Mouse (Mus musculus): ENCODE measurements at regions not wholly inside any gene's neighbourhood (a gene's known extent, or its start where the extent isn't known, plus 50 kb on each side); places are given as distances from the start of the nearest gene placed in this dataset.

DNA sequence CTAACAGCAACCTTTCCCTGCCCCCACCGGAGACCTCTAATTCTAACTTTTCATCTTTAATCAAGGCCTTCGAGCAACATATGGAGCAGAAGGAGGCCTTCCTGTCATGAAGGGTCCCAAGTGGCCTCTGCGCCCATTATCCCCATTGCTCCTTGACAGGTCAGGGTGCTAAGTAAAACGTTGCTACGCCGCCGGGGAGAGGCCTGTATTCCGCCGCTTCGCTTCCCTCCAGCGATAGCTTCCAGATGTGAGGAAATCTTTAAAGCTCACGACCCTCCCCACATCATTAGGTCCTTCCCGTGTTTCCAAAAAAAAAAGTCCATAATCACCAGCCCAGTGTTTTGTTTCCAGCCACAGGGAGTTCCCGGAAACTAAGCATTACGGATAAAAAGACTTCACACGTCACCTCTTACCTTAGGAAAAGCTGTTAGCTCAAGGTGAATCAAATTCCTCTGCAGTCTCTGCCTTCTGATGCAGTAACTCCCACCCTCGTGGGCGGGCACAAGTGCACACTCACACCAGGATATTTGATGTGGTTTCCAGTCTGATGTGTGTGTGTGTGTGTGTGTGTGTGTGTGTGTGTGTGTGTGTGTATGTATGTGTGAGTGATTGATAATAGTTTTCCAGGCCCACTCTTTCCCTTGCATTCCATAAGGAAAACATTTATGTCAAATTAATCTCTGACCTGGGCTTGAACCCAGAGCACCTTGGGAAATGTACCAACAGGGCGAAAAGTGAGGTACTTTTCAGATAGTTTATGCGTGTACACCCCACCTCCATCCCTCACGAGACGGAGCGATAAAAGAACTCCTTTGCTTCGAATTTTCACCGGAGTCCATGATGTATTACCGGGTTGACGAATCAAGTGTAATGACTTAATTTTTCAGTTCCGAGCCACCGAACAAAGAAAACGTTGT is 107.5 kb downstream of the Gm45692 start:
- no peak for DNase-seq

DNA sequence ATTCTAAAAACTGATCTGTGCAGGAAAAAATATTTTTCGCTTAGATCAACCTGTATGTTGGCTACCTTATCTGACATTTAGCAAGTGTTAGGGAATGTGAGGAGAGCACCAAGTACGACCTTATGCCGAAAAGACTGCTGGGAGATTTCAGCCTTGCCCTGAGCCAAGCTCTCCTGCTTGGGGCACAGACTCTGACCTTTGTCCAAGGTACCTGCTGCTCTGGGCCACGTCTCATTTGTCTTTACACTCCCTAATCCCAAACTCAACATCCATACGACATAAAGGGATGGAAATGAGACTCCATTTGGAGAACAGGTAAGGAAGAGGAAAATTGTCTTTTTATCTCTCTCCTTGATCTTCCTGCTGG is 108.2 kb downstream of the Gm45692 start:
- DNase-seq: no peak

DNA sequence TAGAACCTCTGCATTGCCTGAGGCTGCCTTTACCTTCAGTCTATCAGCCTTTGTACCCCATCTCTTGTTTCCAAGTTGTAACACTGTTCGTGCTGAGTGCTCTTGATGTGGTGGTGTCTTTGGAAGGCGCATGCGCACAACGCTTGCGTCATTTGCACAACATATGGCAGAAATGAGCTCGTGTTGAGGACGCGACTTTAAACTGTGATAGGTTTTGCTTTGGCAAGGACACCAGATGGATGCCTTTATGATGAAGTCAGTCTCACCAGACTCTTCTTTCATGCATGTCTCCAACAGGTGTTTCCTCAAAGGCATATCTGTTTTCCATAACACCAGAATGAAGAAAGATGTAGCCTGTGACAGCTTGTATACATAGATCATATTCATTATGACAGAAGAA is 110.2 kb downstream of the Gm45692 start:
- DNase-seq: no peak

DNA sequence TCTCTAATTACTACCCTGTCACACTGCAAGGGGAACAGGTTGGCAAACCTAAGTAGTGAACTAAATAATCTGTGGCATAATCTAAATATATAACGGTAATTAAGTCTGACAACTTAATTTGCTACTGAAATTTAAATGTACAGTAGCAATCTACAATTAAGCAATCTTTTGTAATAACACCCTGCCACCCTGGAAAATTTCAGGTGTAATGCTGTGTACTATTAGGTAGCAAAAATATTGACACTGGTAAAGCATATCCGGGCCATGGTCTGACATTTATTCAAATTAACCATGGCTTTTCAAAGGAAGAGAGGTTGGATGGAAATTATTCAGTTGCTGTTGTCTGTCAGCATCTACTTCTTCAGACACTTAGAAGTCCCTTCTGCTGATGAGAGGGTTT is 119.7 kb downstream of the Gm45692 start:
- DNase-seq: no peak

DNA sequence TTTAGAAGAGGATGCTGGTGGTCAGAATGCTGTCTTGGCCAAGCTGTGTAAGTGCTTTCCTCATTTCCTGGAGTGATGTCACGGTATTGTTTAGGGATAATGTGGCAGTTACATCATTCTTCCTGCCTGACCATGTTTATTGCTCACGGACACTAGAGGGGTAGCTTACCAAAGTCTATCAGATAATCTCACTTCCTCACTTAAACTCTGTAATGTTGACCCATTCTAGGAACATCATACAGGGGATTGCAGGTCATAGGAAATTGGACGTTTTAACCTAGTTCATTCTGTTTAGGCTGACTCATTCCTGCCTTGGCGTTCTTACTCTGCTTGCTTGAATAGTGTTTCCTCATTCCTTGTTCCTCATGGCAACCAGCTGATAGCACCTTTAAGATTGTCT is 120.3 kb downstream of the Gm45692 start:
- no peak for DNase-seq

DNA sequence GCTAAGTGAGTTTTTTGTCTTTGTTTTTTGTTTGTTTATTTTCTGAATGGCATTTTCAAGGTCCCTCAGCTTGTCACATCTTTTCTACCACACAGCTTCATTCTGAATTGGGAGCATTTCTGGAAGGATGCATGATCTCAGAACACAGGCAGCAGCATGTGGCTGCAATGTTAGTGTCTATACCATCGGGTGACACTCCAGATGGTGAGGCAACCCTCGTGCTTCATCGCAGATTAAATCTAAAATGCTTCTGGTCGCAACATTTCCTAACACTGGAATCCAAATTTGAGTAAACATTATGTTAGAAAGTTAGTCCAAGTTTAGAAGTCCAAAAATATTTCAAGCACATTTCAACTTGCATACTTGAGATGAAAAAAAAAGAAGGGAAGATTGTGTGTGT is 124.4 kb downstream of the Gm45692 start:
- no peak for DNase-seq

DNA sequence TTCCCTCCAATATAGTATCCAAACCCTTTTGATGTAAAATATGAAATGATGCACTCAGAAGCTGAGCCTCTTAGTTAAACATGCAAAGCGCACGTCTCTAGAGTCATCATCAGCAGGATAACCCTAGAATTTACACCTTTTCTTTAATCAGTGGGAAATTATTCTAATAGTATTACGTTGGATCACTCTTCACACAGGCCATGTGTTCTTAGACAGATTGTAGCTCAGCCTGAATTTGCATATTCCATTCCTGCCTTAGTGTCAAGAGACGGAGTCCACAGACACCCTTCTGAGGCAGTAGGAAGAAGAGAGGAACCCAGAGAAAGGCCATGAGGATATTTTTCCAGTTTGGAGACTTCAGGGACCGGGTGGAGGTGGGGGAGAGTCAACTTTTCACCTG is 125.0 kb downstream of the Gm45692 start:
- DNase-seq: no peak

DNA sequence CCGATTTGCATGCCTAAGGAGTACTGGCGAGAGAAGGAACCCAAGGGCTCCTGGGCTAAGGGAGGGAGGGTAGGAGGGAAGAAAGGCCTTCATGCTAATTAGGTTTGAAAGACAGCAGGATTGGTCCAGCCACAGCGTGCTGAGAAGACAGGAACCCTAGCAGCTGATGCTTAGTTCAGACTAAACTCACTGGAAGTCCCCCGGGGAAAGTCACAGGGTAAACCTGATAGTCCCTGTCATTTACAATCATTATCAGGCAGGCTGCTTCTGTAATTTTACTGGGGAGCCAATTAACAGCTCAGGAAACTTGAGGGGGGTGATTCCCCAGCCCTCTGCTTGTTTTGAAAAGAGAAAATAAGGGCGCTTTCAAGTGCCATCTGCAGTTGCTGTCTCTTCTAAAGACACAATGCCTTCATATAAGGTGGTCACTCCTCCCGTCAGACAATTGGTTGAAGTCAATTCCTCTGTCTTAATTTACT is 135.9 kb downstream of the Gm45692 start:
- no peak for DNase-seq

DNA sequence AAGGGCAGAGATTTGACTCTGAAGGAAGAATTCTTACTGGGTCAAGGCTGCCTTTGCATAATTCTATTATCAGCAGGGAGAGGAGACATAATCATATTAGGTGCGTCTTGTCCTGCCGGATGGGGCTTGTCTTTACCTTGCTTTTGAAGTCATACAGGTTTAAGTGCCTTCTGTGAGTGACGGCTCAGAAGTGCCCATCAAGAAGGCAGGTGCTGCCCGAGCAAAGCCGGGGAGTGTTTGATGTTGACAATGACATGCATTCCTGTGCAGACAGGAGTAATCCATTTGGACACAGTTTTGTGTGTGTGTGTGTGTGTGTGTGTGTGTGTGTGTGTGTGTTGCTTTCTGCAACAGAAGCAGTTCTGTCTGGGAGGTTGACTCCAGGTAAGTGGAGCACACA is 141.0 kb downstream of the Gm45692 start:
- DNase-seq: no peak

DNA sequence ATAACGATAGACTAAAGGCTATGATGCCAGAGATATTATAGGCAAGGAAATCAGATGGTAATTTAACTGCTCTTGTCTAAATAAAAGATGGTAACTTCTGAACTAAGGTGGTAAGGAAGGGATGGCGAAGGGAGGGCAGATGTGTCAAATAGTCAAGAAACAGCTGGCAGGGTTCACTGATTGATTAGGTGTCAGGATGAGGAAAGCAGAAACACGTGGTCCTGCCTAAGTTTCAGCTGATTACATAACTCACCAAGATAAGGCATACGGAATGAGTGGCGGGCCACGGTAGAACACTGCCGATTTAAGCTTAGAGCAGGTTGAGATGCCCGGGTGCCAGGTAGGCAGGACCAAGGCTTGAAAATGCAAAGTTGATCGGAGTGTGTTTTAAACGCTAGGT is 143.2 kb downstream of the Gm45692 start:
- no peak for DNase-seq

DNA sequence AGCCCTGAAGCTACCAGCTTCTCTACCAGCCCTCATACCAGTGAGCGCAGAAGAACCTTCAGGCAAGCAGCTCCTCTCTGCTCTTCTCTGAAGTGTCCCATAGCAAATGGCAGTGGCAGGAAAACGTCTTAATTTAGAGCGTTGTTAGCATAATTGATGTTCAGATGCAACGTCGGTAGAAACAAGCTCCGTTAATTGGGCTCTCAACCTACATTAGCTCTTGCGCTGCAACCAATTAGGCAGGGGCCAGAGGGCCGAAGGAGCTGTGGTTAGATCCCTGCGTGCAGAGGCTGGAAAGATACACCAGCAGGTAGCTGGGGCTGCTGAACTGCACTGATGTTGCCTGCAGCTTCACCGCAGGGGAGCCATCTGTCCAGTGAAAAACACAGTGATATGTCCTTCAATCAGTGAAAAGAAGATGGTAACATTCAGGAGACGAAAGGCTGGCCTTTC is 145.6 kb downstream of the Gm45692 start:
- no peak for DNase-seq

DNA sequence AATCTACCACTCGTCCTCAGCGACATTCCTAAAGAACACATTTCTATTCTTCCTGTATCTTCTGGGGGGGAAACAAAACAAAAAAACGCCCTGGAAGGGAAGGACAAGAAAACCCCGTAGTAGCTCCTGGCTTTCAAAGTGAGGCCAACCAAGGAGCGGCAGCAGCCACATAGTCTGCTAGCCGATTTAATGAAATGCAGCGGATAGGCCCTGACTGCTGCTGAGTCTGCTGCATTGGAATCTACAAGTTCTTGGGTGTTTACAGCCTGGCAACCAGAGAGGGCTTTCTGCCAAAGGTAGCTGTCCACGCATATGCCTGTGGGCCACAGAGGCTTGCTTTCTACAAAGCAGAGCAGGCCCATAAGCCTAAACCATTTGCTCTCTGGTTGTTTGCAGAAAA is 146.0 kb downstream of the Gm45692 start:
- no peak for DNase-seq

DNA sequence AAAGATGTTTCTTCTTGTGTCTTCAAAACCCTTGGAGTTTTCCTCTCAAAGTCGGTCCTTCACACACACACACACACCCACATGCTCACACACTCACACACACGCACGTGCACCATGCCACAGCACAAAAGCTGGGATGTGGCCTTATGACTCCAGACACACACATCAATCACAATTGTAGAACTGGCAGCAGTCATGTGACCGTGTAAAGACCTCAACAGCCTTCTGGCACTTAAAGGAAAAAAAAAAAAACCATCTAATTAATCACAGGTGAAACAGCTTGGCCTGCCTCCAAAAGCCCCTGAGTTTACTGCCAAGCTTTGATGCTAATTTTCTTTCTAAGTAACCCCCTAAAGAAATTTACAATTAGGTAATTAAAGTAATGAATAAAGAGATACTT is 147.1 kb downstream of the Gm45692 start:
- no peak for DNase-seq

DNA sequence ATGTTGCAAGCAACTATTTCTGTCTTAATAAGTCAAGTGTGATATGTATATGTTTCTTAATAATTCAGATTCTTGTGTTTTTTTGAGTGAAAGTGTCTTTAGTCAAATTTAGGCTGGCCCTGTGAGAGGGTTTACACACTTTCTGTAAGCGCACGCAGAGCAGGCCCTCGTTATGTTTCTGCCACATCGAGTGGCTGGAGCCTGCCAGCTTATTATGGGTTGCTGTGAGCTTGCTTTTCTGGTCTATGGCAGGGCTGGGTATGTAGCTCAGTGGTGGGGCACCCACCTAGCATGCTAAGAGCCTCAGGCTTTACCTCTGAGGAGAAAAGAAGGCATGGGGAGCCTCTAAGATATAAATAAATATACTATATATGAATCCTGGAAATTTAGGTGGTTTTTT is 148.2 kb downstream of the Gm45692 start:
- no peak for DNase-seq

DNA sequence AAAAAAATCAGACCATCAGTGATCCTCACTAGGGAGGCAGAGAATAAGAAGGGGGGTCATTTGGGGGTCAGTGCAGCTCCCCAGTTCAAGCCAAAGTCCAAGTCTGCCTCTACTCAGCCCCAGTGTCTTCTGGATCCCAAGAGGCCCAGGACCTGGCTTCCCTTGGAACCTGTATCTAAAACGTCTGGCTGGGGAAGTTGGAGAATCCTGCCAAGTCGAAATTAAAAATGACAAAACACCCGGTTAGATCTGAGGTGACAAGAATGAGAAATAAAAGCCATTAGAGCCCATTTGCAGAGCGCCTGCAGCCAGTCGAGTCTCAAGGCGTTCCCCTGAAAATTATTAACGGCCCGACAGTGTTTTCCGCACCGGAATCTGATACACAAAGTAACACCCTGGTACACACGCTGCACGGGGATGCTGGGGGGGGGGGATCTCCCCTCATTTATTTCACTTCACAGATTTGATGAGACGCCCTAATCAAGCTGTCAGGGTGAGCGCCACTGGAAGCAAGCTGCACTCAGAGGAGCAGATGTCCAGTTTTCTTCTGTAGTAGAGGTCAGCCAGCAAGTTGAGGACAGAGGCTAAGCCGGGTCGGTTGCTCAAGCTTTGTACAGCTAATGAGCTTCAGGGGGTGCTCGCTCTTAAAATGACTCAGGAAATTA is 149.5 kb downstream of the Gm45692 start:
- DNase-seq: no peak

DNA sequence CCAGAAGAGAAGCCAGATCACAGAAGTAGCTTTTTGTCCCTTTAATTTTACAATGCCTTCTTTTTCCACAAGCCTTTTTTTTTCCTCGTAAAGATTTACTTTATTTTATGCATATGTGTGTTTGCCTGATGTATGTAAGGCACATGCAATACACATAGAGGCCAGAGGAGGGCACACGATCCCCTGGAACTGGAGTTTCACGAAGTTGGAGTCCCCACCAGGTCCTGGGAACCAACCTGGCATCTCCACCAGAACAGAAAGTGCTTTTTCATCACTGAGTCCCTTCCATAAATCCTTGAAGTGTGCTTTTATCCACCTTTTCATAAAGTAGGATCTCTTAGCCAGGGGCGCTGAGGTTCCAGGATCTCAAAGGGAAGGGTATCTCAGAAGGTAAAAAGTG is 152.8 kb downstream of the Gm45692 start:
- no peak for DNase-seq

DNA sequence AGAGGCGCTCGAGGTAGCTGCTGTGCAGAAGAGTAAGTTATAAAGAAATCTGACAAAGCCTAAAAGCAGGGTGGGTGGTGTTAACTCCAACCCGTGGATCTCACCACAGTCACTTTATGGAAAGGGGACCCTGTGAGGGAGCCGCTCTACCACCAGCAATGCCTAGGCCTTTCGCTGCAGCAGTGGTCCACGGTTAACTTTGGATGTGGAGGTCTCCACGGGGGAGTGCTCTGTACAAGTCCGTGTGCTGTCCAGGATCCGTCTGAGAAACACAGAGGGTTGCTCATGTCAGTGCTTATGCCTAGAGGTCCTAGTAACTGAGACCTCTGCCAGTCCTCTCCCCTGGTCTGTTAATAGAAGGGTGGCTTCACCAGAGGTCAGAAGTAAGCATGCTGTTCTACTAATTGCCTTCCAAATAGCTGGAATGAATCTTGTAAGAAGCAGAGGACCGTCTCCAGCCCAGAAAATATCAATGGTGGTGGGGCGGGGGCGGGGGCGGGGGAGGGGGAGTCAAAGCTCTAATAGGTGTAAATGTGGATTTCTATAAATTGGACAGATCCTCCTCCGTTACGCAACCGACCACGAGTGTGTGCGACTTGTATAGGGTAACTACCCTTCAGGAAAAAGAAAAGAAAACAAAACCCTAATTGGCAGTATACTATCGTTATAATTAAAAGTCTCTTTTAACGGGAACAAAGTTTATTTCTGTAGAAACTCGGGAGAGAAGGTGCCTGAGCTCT is 153.5 kb downstream of the Gm45692 start:
- DNase-seq: no peak

DNA sequence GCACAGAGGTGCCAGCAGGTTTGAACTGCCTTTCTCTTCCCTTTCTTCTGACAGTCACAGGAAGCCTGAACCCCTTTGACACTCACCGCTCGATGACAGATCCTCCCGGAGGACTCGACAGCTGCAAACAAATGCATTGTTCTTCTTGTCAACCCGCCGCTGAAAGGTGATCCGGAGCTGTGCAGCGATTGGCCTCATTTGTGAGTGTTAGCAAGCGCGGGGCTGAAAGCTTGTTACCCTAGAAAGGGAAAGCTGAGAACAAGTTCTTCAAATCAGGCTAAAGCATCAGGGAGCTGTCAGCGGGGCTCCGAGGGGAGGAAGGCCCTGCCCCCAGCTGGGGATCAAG is 154.1 kb downstream of the Gm45692 start:
- DNase-seq: no peak

DNA sequence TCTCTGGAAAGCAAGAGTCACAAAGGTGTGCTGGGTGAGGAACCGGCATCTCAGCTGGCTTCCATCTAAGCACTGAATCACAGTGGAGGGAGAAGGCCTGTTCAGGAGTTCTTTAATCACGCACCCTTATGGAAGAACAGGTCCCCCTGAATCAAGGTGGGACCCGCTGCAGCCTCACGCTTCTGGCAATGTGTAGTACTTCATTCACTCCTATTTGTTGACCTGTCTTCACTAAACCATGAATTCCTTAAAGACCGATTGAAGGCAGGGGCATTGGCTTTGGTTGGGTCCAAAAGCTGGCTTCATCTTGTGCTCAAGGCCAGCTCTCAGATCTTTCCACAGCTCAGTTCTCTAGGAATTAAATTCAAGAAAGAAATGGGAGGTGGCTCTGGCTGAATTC is 154.5 kb downstream of the Gm45692 start:
- DNase-seq: no peak

DNA sequence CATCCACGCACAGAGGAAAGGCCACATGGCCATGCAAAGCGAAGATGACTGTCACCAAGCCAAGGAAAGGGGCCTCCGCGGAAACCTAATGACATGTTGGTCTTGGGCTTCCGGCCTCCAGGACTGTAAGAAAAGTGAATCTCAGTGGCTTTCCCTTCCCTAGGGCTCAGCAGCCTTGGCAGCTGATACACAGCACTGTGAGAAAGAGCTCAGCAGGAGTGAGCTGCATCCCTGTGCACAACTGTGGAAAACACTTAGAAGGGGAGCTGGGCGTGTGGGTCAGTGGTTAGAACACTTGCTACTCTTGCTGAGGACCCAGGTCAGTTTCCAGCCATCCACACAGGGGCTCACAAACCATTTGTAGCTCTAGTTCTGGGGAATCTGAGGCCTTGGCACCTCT is 155.1 kb downstream of the Gm45692 start:
- no peak for DNase-seq

DNA sequence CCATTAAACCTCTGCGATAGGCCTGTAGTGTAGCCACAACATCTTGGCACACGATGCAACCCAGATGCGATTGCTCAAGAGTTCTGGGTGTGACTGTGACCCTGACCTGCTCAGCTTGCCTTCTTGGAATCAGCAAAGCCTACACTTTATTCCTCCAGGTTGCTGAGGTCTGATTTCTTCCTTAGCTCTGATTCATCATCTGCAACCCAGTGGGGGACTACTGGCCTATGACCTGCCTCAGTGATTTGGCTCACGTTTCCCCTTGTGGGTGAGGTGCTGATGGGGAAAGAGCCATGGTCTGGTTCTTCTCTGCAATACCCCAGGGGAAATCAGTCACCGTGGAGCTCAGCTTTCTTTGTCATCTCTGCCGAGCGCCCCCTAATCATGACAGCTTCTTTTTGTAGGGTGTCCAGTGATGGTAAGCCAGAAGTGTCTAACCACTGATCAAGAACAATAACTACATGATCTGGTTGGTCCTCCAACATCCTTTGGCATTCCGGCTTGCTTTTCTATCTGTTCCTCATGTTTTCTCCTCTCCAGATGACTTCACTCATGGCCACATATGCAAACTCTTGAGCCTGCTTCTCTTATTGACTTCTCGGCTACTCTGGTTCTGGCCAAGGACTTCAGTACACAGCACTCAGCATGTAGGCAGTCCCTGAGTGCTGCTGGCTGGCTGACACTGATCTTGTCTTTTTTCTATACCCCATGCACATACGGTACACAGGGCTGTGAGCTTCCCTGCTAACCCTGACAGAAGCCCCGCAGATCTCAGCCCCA is 163.0 kb downstream of the Gm45692 start:
- DNase-seq: no peak

DNA sequence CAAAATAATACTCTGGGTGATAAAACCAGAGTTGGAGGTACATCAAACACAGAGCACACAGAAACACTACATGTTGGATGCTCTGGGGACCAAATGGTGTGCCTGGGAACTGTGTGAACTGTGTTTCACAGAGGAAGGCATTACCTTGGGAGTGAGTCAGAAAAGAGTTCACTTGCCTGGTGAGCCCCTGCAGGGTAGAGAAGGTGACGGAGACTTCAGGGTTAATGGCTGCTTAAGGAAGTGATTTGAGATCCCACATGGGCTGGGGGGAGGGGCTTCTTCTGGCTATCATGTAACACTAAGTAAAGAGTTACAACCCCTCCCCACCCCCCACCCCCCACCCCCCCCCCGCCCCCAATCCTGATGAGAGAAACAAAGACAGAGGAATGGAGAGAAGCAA is 164.6 kb downstream of the Gm45692 start:
- no peak for DNase-seq

DNA sequence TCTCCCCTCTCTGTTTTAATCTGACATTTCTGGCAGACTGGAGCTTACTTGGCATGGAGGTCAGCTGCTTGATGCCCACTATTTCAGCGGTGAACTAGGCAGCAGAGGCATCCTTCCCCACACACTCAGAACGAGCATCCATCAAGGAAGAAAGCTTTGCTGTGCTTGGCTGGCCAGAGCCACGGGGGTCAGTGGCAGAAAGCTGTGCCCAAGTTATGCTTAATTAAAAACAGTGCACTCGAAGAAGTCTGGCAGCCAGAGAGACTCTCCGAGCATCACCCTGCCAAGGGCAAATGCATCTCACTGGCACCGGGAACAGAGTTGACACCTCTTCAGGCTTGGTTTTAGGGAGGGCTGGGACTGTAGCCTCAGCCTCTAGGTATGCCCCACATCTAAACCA is 168.3 kb downstream of the Gm45692 start:
- DNase-seq: no peak

All from thymus, adult 18-20 months (tissue).